Mouse (Mus musculus) embryonic facial prominence, embryonic 12.5 days (tissue): ENCODE results near the gene Olfr1084. TPM values are rescaled to one million over a fixed set of nuclear protein-coding genes. Genes with fewer than 3 reads are reported as not detected.
"Not testable (repeated sequence)": the region's sequence is repeated elsewhere in the genome, so short reads cannot be mapped to it uniquely, and the experiment has no call there.

Source experiments
- ATAC-seq: fragments of 200-750 bp; cut with Nextera tagmentation; 2 replicates; pipeline ENCODE4 v1.8.0; 2017; ENCODE audit not compliant: insufficient number of reproducible peaks, insufficient read depth, low FRiP score, low TSS enrichment
- H3K27ac ChIP-seq: fragments of 300-500 bp; sonication (generic); 2 replicates; pipeline ENCODE4 v1.5.1; 2016; ENCODE audit warnings: mild to moderate bottlenecking
- H3K27me3 ChIP-seq: fragments of 300-500 bp; sonication (generic); 2 replicates; pipeline ENCODE4 v1.6.1; 2016; ENCODE audit warnings: mild to moderate bottlenecking, moderate library complexity
- H3K36me3 ChIP-seq: fragments of 300-500 bp; sonication (generic); 2 replicates; pipeline ENCODE4 v1.6.1; 2016; ENCODE audit warnings: mild to moderate bottlenecking
- H3K4me1 ChIP-seq: fragments of 300-500 bp; sonication (generic); 2 replicates; pipeline ENCODE4 v1.6.1; 2016
- H3K4me2 ChIP-seq: fragments of 300-500 bp; sonication (generic); replicated peaks from 2 replicates; pipeline ENCODE4 v1.6.1; 2016; ENCODE audit warnings: mild to moderate bottlenecking, moderate library complexity
- H3K4me3 ChIP-seq: fragments of 300-500 bp; sonication (generic); 2 replicates; pipeline ENCODE4 v1.5.1; 2016; ENCODE audit warnings: mild to moderate bottlenecking
- H3K9ac ChIP-seq: fragments of 300-500 bp; sonication (generic); 2 replicates; pipeline ENCODE4 v1.6.1; 2016; ENCODE audit warnings: mild to moderate bottlenecking, moderate library complexity
- H3K9me3 ChIP-seq: fragments of 300-500 bp; sonication (generic); 2 replicates; pipeline ENCODE4 v1.6.1; 2016; ENCODE audit warnings: mild to moderate bottlenecking, moderate library complexity
- WGBS: fragments of 180-500 bp; shearing (Covaris S2); methylation state at CpG from one replicate; pipeline ENCODE4 v1.1.7; 2016; 5-methylcytosine and 5-hydroxymethylcytosine counted together
- polyA plus RNA-seq: library from polyadenylated mRNA; unstranded; fragments of >200 nt; fragmentation: Nextera tagmentation; extraction: Ambion mirVana; gene quantifications from 2 replicates; pipeline ENCODE4 v1.2.1, GENCODE M21; 2016

The Olfr1084 gene
- not detected in 2 replicates for polyA plus RNA-seq

GRCm38 (mm10) chr2:86639625-86640024 lies at the start of gene Olfr1084:
Olfr1084 (minus strand) TSS chr2:86639725.
- ATAC-seq, H3K4me2 ChIP-seq, H3K9me3 ChIP-seq, H3K36me3 ChIP-seq, H3K27ac ChIP-seq, H3K9ac ChIP-seq, H3K27me3 ChIP-seq, H3K4me1 ChIP-seq, H3K4me3 ChIP-seq: not testable (repeated sequence)
- WGBS, result 81% methylated on average over 1 of the region's 1 CpGs

GRCm38 (mm10) chr2:86679992-86680391 lies 40.5 kb upstream of the Olfr1084 start, which contains the start of gene Olfr1086:
Olfr1086 (minus strand) TSS chr2:86680092.
- H3K27ac ChIP-seq, result no peak within 1 kb of the TSS
- no peak within 1 kb of the TSS for H3K4me2 ChIP-seq
- H3K36me3 ChIP-seq, result no peaks in the 10 kb centered on the region
- no peaks in the 10 kb centered on the region for H3K4me1 ChIP-seq
- H3K27me3 ChIP-seq, result no peaks in the 10 kb centered on the region
- no peak within 1 kb of the TSS for H3K4me3 ChIP-seq
- no peaks in the 10 kb centered on the region for H3K9me3 ChIP-seq
- WGBS, result 80% methylated on average over 2 of the region's 2 CpGs
- no peak for ATAC-seq
- no peak within 1 kb of the TSS for H3K9ac ChIP-seq

- H3K27ac ChIP-seq, result no peak within 1 kb of the TSS
- no peaks in the 10 kb centered on the region for H3K27me3 ChIP-seq
- no peaks in the 10 kb centered on the region for H3K36me3 ChIP-seq
- no peak within 1 kb of the TSS for H3K4me3 ChIP-seq
- H3K9ac ChIP-seq, result no peak within 1 kb of the TSS
- H3K9me3 ChIP-seq, result no peaks in the 10 kb centered on the region
- no peak within 1 kb of the TSS for H3K4me2 ChIP-seq
- H3K4me1 ChIP-seq, result no peaks in the 10 kb centered on the region
- ATAC-seq, result no peak
- 26% methylated on average over 1 of the region's 1 CpGs for WGBS
Measured at GRCm38 (mm10) chr2:86661919-86662318, 22.4 kb upstream of the Olfr1084 start, which contains the start of gene Olfr1085. Olfr1085 (minus strand) TSS chr2:86662019.

GRCm38 (mm10) chr2:86598866-86599265 lies 40.7 kb downstream of the Olfr1084 start, which contains the start of gene Olfr1082:
Olfr1082 (minus strand) TSS chr2:86598966.
- not testable (repeated sequence) for H3K36me3 ChIP-seq, H3K27ac ChIP-seq, H3K4me3 ChIP-seq, H3K9ac ChIP-seq, H3K27me3 ChIP-seq, H3K9me3 ChIP-seq, H3K4me2 ChIP-seq, H3K4me1 ChIP-seq, ATAC-seq
- 76% methylated on average over 1 of the region's 1 CpGs for WGBS

Other genes with a start within 250 kb of the Olfr1084 start
- not detected in 2 replicates for gene Olfr1061, start 225.7 kb downstream of the Olfr1084 start, polyA plus RNA-seq
- not detected in 2 replicates for gene Olfr1062, start 213.0 kb downstream of the Olfr1084 start, polyA plus RNA-seq
- not detected in 2 replicates for gene Olfr1065, start 189.1 kb downstream of the Olfr1084 start, polyA plus RNA-seq
- not detected in 2 replicates for gene Olfr1066, start 183.5 kb downstream of the Olfr1084 start, polyA plus RNA-seq
- gene Olfr228, start 152.3 kb downstream of the Olfr1084 start, polyA plus RNA-seq, result not detected in 2 replicates
- not detected in 2 replicates for gene Olfr1076, start 131.3 kb downstream of the Olfr1084 start, polyA plus RNA-seq
- gene Olfr1079, start 97.2 kb downstream of the Olfr1084 start, polyA plus RNA-seq, result not detected in 2 replicates
- not detected in 2 replicates for gene Olfr1080, start 81.5 kb downstream of the Olfr1084 start, polyA plus RNA-seq
- not detected in 2 replicates for gene Olfr1082, start 40.8 kb downstream of the Olfr1084 start, polyA plus RNA-seq
- gene Olfr1085, start 22.3 kb upstream of the Olfr1084 start, polyA plus RNA-seq, result not detected in 2 replicates
- gene Olfr1086, start 40.4 kb upstream of the Olfr1084 start, polyA plus RNA-seq, result not detected in 2 replicates
- gene Olfr1087, start 58.7 kb upstream of the Olfr1084 start, polyA plus RNA-seq, result not detected in 2 replicates
- not detected in 2 replicates for gene Olfr1089, start 94.0 kb upstream of the Olfr1084 start, polyA plus RNA-seq
- not detected in 2 replicates for gene Olfr1090, start 119.3 kb upstream of the Olfr1084 start, polyA plus RNA-seq
- gene Olfr1093, start 142.8 kb upstream of the Olfr1084 start, polyA plus RNA-seq, result not detected in 2 replicates
- not detected in 2 replicates for gene Olfr141, start 170.3 kb upstream of the Olfr1084 start, polyA plus RNA-seq
- not detected in 2 replicates for gene Olfr1094, start 184.9 kb upstream of the Olfr1084 start, polyA plus RNA-seq
- not detected in 2 replicates for gene Olfr1095, start 212.0 kb upstream of the Olfr1084 start, polyA plus RNA-seq
- not detected in 2 replicates for gene Gm13723, start 235.1 kb upstream of the Olfr1084 start, polyA plus RNA-seq